Mouse (Mus musculus): Measurements from ENCODE around the gene Elavl3.

The Elavl3 gene

GRCm38 (mm10) chr9:22012731-22013130 is 39.1 kb downstream of the Elavl3 start:
- no peak for DNase-seq (ENCODE audit: extremely low read depth, insufficient read length, low spot score)

- no peak for DNase-seq (ENCODE audit: extremely low read depth, insufficient read length, low spot score)
These were observed 40.8 kb downstream of the Elavl3 start for GRCm38 (mm10) chr9:22011055-22011454.

GRCm38 (mm10) chr9:22004546-22004945 is 47.3 kb downstream of the Elavl3 start:
- DNase-seq (ENCODE audit: extremely low read depth, insufficient read length, low spot score): no peak

- DNase-seq (ENCODE audit: extremely low read depth, insufficient read length, low spot score): no peak
These were observed 48.7 kb downstream of the Elavl3 start for GRCm38 (mm10) chr9:22003163-22003554.

- DNase-seq (ENCODE audit: extremely low read depth, insufficient read length, low spot score): peak; percentile 99
These were observed 49.3 kb downstream of the Elavl3 start, which contains the start of the genes Ccdc151 and Prkcsh for GRCm38 (mm10) chr9:22002194-22003162. Ccdc151 (minus strand) TSS chr9:22002634. Prkcsh (plus strand) TSS chr9:22002806.

- DNase-seq (ENCODE audit: extremely low read depth, insufficient read length, low spot score): no peak
These were observed 50.2 kb downstream of the Elavl3 start for GRCm38 (mm10) chr9:22001633-22002032.

- no peak for DNase-seq (ENCODE audit: extremely low read depth, insufficient read length, low spot score)
These were observed 51.5 kb downstream of the Elavl3 start for GRCm38 (mm10) chr9:22000296-22000695.

GRCm38 (mm10) chr9:21996178-21996867 is 55.5 kb downstream of the Elavl3 start:
- no peak for DNase-seq (ENCODE audit: extremely low read depth, insufficient read length, low spot score)

- DNase-seq (ENCODE audit: extremely low read depth, insufficient read length, low spot score): no peak
These were observed 59.6 kb downstream of the Elavl3 start for GRCm38 (mm10) chr9:21992227-21992626.

GRCm38 (mm10) chr9:21989230-21990110 is 62.4 kb downstream of the Elavl3 start, which contains the start of gene Rgl3:
Rgl3 (minus strand) TSS chr9:21989446.
- no peak for DNase-seq (ENCODE audit: extremely low read depth, insufficient read length, low spot score)

- no peak for DNase-seq (ENCODE audit: extremely low read depth, insufficient read length, low spot score)
These were observed 63.3 kb downstream of the Elavl3 start for GRCm38 (mm10) chr9:21988421-21989101.

GRCm38 (mm10) chr9:21987592-21988342 is 64.1 kb downstream of the Elavl3 start:
- DNase-seq (ENCODE audit: extremely low read depth, insufficient read length, low spot score): no peak

- DNase-seq (ENCODE audit: extremely low read depth, insufficient read length, low spot score): no peak
These were observed 67.9 kb downstream of the Elavl3 start for GRCm38 (mm10) chr9:21983911-21984310.

- no peak for DNase-seq (ENCODE audit: extremely low read depth, insufficient read length, low spot score)
These were observed 73.3 kb downstream of the Elavl3 start for GRCm38 (mm10) chr9:21978398-21979128.

GRCm38 (mm10) chr9:21977972-21978371 is 73.9 kb downstream of the Elavl3 start:
- no peak for DNase-seq (ENCODE audit: extremely low read depth, insufficient read length, low spot score)

GRCm38 (mm10) chr9:21977331-21977730 is 74.5 kb downstream of the Elavl3 start:
- no peak for DNase-seq (ENCODE audit: extremely low read depth, insufficient read length, low spot score)

- DNase-seq (ENCODE audit: extremely low read depth, insufficient read length, low spot score): no peak
These were observed 75.1 kb downstream of the Elavl3 start for GRCm38 (mm10) chr9:21976626-21977175.

GRCm38 (mm10) chr9:21969304-21969703 is 82.5 kb downstream of the Elavl3 start:
- DNase-seq (ENCODE audit: extremely low read depth, insufficient read length, low spot score): no peak
